Comparison of ENCODE assay signal across 9 mouse cellular contexts in genomic region chr5:111535978-111536377, GRCm38 (mm10).
DNase-seq lines count a peak whose midpoint lies in the region; TF ChIP-seq lines count a peak whose summit lies in the region.
"Had no signal": no experiment of that assay in that cellular context is flagged by ENCODE, and none has a peak within 500 bp of the region (broad histone marks: within the 10 kb centered on the region; RNA-seq: fewer than 3 reads in every experiment).

No protein-coding gene starts in this region.

- 0 out of 2 replicates have a peak, but pooled peaks cover 4% of the 10 kb centered on the region for H3K4me1 ChIP-seq in kidney, adult 2 months (ENCODE audit: control insufficient read depth, insufficient read depth, low read length)

- no peaks in the 10 kb centered on the region for H3K36me3 ChIP-seq in kidney, adult 2 months (ENCODE audit: control insufficient read depth, insufficient read depth, low read length)
- H3K36me3 ChIP-seq: stomach, embryonic 15.5 days had no signal

- TF ChIP-seq CTCF in kidney, adult 2 months (conservative IDR thresholded peaks at IDR 0.05; ENCODE audit: insufficient read depth, insufficient read length, low read depth, low read length), result no peak

- H3K4me3 ChIP-seq in kidney, adult 2 months (ENCODE audit: insufficient read depth, low read depth, low read length), result no peak overlapping the region
- H3K4me3 ChIP-seq: stomach, embryonic 15.5 days had no signal

- no peak for TF ChIP-seq POLR2A in kidney, adult 2 months (IDR thresholded peaks at IDR 0.05; ENCODE audit: low read depth, low read length)

- no peaks in the 10 kb centered on the region for H3K27me3 ChIP-seq in kidney, adult 2 months (replicated peaks; ENCODE audit: control insufficient read depth, insufficient read depth, low read length)
- H3K27me3 ChIP-seq: stomach, embryonic 15.5 days had no signal

- no peak overlapping the region for H3K27ac ChIP-seq in kidney, adult 2 months (ENCODE audit: insufficient read depth, low read depth, low read length)
- H3K27ac ChIP-seq: stomach, embryonic 15.5 days had no signal

- WGBS in kidney, adult 2 months, result 8% methylated on average over 13 of the region's 13 CpGs

- peak; percentile 51 for DNase-seq in testis, postnatal 10 days (ENCODE audit: low spot score)
- no peak for DNase-seq in testis, postnatal 14 days (ENCODE audit: low spot score)
- DNase-seq in heart, adult 11 months, result peak; percentile 99
- DNase-seq in kidney, adult 2 months, result peak; percentile 80
- DNase-seq in lung, postnatal 4 days, result peak; percentile 35 to 70
- no peak for DNase-seq in urinary bladder, adult 18-20 months (ENCODE audit: low spot score in 2 of 2)
- no peak for DNase-seq in frontal cortex, postnatal 10 days (ENCODE audit: low spot score in 2 of 2)
- no peak for DNase-seq in thymus, postnatal 10 days (ENCODE audit: low spot score in 2 of 2)

Comparison
In these comparisons a context has a peak if more than half of its experiments do, and no peak if none do; other contexts are left out.
1. DNase-seq: peak in testis, postnatal 10 days (single experiment), heart, adult 11 months (single experiment), kidney, adult 2 months (single experiment) and lung, postnatal 4 days (2 of 2); none in testis, postnatal 14 days (single experiment), urinary bladder, adult 18-20 months (0 of 2), frontal cortex, postnatal 10 days (0 of 2) and thymus, postnatal 10 days (0 of 2).